Mouse (Mus musculus): ENCODE measurements at regions not wholly inside any gene's neighbourhood (a gene's known extent, or its start where the extent isn't known, plus 50 kb on each side); places are given as distances from the start of the nearest gene placed in this dataset.
A peak's percentile ranks its signal among the peaks of the same experiment; 100 is the strongest.

GRCm38 (mm10) chr9:68072624-68073023 lies 232.4 kb downstream of the Vps13c start:
- Histone ChIP-seq H3K27me3 (ENCODE audit: insufficient read depth, low read length) (no peaks in the 10 kb centered on the region), H3K4me2 (no peak overlapping the region), H3K4me3 (ENCODE audit: low read depth, low read length) (no peak overlapping the region), H3K9ac (no peak overlapping the region), H3K4me1 (ENCODE audit: insufficient read depth) (no peaks in the 10 kb centered on the region), H3K36me3 (ENCODE audit: insufficient read depth) (no peaks in the 10 kb centered on the region), H3K27ac (ENCODE audit: low read depth) (no peak overlapping the region), H3K9me3 (ENCODE audit: low read depth, low read length) (0 out of 2 replicates have a peak, but pooled peaks cover 3% of the 10 kb centered on the region)
- peak; percentile 31 for TF ChIP-seq CTCF (IDR thresholded peaks at IDR 0.05; ENCODE audit: low read depth)
- ATAC-seq (ENCODE audit: insufficient read depth) (no peak), DNase-seq (no peak)
- WGBS: 85% methylated on average over 4 of the region's 4 CpGs

- DNase-seq (no peak), ATAC-seq (ENCODE audit: insufficient read depth) (no peak)
- H3K4me1 ChIP-seq (ENCODE audit: insufficient read depth): no peaks in the 10 kb centered on the region
- WGBS: 74% methylated on average over 2 of the region's 2 CpGs
- H3K9me3 ChIP-seq (ENCODE audit: low read depth, low read length): 0 out of 2 replicates have a peak, but pooled peaks cover 3% of the 10 kb centered on the region
- TF ChIP-seq CTCF (IDR thresholded peaks at IDR 0.05; ENCODE audit: low read depth): no peak
- H3K27me3 ChIP-seq (ENCODE audit: insufficient read depth, low read length): no peaks in the 10 kb centered on the region
- H3K36me3 ChIP-seq (ENCODE audit: insufficient read depth): no peaks in the 10 kb centered on the region
- no peak overlapping the region for H3K9ac ChIP-seq
- H3K27ac ChIP-seq (ENCODE audit: low read depth): no peak overlapping the region
- H3K4me2 ChIP-seq: no peak overlapping the region
- no peak overlapping the region for H3K4me3 ChIP-seq (ENCODE audit: low read depth, low read length)
Measured at GRCm38 (mm10) chr9:68077329-68077728, 237.1 kb downstream of the Vps13c start.

GRCm38 (mm10) chr9:68083341-68083740 lies 243.1 kb downstream of the Vps13c start:
- Histone ChIP-seq H3K36me3 (ENCODE audit: insufficient read depth) (no peaks in the 10 kb centered on the region), H3K9ac (no peak overlapping the region), H3K27ac (ENCODE audit: low read depth) (no peak overlapping the region), H3K27me3 (ENCODE audit: insufficient read depth, low read length) (no peaks in the 10 kb centered on the region), H3K9me3 (ENCODE audit: low read depth, low read length) (no peaks in the 10 kb centered on the region), H3K4me1 (ENCODE audit: insufficient read depth) (no peaks in the 10 kb centered on the region), H3K4me3 (ENCODE audit: low read depth, low read length) (no peak overlapping the region), H3K4me2 (no peak overlapping the region)
- no peak for TF ChIP-seq CTCF (IDR thresholded peaks at IDR 0.05; ENCODE audit: low read depth)
- 86% methylated on average over 4 of the region's 4 CpGs for WGBS
- no peak for DNase-seq
- no peak for ATAC-seq (ENCODE audit: insufficient read depth)

GRCm38 (mm10) chr9:68084966-68085365 lies 244.8 kb downstream of the Vps13c start:
- WGBS: 60% methylated on average over 4 of the region's 4 CpGs
- Histone ChIP-seq H3K9me3 (ENCODE audit: low read depth, low read length) (no peaks in the 10 kb centered on the region), H3K27ac (ENCODE audit: low read depth) (no peak overlapping the region), H3K4me1 (ENCODE audit: insufficient read depth) (no peaks in the 10 kb centered on the region), H3K4me3 (ENCODE audit: low read depth, low read length) (no peak overlapping the region), H3K9ac (no peak overlapping the region), H3K36me3 (ENCODE audit: insufficient read depth) (no peaks in the 10 kb centered on the region), H3K27me3 (ENCODE audit: insufficient read depth, low read length) (no peaks in the 10 kb centered on the region), H3K4me2 (no peak overlapping the region)
- ATAC-seq (ENCODE audit: insufficient read depth): no peak
- no peak for DNase-seq
- no peak for TF ChIP-seq CTCF (IDR thresholded peaks at IDR 0.05; ENCODE audit: low read depth)

GRCm38 (mm10) chr9:68094561-68094960 lies 254.4 kb downstream of the Vps13c start:
- ATAC-seq (ENCODE audit: insufficient read depth): no peak
- no peak overlapping the region for H3K27ac ChIP-seq (ENCODE audit: low read depth)
- H3K4me3 ChIP-seq (ENCODE audit: low read depth, low read length): no peak overlapping the region
- H3K27me3 ChIP-seq (ENCODE audit: insufficient read depth, low read length): no peaks in the 10 kb centered on the region
- H3K4me2 ChIP-seq: no peak overlapping the region
- no peak for DNase-seq
- 62% methylated on average over 5 of the region's 5 CpGs for WGBS
- no peak for TF ChIP-seq CTCF (IDR thresholded peaks at IDR 0.05; ENCODE audit: low read depth)
- no peaks in the 10 kb centered on the region for H3K36me3 ChIP-seq (ENCODE audit: insufficient read depth)
- no peaks in the 10 kb centered on the region for H3K4me1 ChIP-seq (ENCODE audit: insufficient read depth)
- H3K9ac ChIP-seq: no peak overlapping the region
- H3K9me3 ChIP-seq (ENCODE audit: low read depth, low read length): no peaks in the 10 kb centered on the region

GRCm38 (mm10) chr9:68109841-68110240 lies 269.6 kb downstream of the Vps13c start:
- no peak overlapping the region for H3K27ac ChIP-seq (ENCODE audit: low read depth)

GRCm38 (mm10) chr9:68115151-68115690 lies 275.0 kb downstream of the Vps13c start:
- Histone ChIP-seq H3K4me2 (no peak overlapping the region), H3K4me3 (ENCODE audit: low read depth, low read length) (no peak overlapping the region), H3K36me3 (ENCODE audit: insufficient read depth) (no peaks in the 10 kb centered on the region), H3K9ac (no peak overlapping the region), H3K9me3 (ENCODE audit: low read depth, low read length) (no peaks in the 10 kb centered on the region), H3K4me1 (ENCODE audit: insufficient read depth) (no peaks in the 10 kb centered on the region), H3K27me3 (ENCODE audit: insufficient read depth, low read length) (no peaks in the 10 kb centered on the region), H3K27ac (ENCODE audit: low read depth) (no peak overlapping the region)
- WGBS: 81% methylated on average over 10 of the region's 10 CpGs
- DNase-seq (no peak), ATAC-seq (ENCODE audit: insufficient read depth) (no peak)
- no peak for TF ChIP-seq CTCF (IDR thresholded peaks at IDR 0.05; ENCODE audit: low read depth)

More at GRCm38 (mm10) chr9:68109841-68110240, 269.6 kb downstream of the Vps13c start:
- Histone ChIP-seq H3K4me3 (ENCODE audit: low read depth, low read length) (no peak overlapping the region), H3K9ac (no peak overlapping the region), H3K27me3 (ENCODE audit: insufficient read depth, low read length) (no peaks in the 10 kb centered on the region), H3K4me2 (no peak overlapping the region), H3K9me3 (ENCODE audit: low read depth, low read length) (no peaks in the 10 kb centered on the region), H3K4me1 (ENCODE audit: insufficient read depth) (no peaks in the 10 kb centered on the region), H3K36me3 (ENCODE audit: insufficient read depth) (no peaks in the 10 kb centered on the region)
- 76% methylated on average over 9 of the region's 9 CpGs for WGBS
- DNase-seq: no peak
- no peak for TF ChIP-seq CTCF (IDR thresholded peaks at IDR 0.05; ENCODE audit: low read depth)
- ATAC-seq (ENCODE audit: insufficient read depth): no peak

Measured in lung, embryonic 14.5 days (tissue).